Mouse (Mus musculus): ENCODE data around the gene Unk. TPM values are rescaled to one million over a fixed set of nuclear protein-coding genes. Genes with fewer than 3 reads are reported as not detected.

Gene Unk
- polyA plus RNA-seq (2015; fragmentation: Nextera tagmentation; extraction: Ambion mirVana), result 10.3 and 10.8 TPM in 2 replicates

GRCm38 (mm10) chr11:116030088-116030897 lies at the start of gene Unk:
Unk (plus strand) TSS chr11:116030322.

GRCm38 (mm10) chr11:116012262-116012947 lies 17.7 kb upstream of the Unk start, which contains the start of gene Galk1:
Galk1 (minus strand) TSS chr11:116012719.

GRCm38 (mm10) chr11:116027756-116028155 lies 2.4 kb upstream of the Unk start, which contains the start of gene H3f3b:
H3f3b (minus strand) TSS chr11:116027962.

DNA sequence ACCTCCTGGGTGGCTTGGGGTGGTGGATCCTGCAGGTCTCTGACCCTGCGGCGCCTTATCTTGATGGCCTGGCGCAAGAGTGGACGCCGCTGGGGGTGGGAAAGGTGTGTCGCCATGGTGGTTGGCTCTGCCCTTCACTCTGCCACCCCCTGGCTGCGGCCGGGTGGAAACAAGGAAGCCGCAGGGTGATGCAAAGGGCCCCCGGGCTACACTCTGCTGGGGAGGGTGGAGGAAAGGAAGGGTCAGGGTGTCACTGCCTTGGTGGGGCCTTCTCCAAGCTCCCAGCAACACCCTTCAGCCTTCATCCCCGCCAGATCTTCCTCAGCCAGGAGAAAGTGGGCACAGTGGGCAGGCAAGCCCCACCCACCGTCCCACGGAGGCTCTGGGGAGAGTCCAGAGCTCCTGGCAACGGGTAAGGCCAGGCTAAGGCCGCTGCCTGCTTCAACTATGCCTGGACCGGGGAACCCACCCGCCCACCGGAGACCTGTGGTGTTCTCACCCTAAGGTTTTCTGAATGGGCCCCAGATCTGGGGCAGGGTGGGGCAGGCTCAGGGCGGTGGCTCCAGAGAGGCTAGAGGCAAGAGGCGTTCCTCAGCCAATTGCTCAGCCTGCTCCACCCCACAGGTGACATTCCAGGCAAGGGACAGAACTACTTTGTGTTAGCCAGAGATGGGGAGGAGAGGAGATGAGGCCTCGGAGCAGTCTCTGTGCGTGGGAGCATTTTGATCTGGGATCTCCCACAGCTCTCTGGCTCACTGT lies 47.5 kb downstream of the Unk start, which contains the start of gene Unc13d:
TSS of gene Unc13d (minus strand) at position 516 of the 759 bp plus-strand sequence.

DNA sequence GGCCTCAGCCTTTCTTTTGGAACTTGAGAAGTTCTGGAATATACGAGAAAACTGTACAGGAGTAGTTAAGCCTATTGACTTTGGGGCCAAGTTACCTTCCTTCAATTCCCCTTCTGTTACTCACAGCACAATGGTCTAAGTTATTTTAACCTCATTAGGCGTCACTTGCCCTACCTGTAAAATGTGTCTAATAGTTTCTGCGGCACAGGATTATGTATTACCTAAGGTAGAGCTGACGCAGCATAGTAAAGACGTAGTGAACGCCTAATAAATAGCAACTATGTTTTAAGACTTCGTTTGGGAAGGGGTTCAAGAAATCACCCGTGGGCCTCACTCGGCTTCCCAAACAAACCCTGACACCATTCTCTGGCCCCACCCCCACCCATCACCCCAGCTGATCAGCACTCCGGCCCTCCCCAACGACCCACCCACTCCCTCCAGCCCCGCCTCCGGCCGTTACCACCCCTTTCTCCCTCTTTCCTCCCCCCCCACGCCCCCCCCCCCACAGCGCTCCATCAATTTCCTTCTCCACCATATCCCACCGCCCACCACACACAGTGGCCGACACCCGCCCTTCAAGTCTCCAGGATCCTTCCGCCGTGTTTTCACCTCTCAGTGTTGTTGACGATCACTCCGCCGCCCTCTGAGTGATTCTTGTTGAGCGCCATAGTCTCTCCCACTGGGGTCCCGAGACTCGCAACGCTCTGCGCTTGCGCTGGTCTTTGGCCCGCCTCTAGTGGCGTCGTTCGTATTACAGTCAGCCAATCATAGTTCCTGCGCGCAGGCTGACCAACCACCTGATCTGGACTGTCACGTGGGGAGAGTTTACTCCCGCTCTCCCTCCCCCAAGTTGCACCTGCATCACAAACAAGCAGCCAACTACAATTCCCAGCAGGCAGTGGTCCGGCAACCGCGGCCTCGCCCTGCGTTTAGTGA lies 56.4 kb downstream of the Unk start, which contains the start of gene Wbp2:
TSS of gene Wbp2 (minus strand) at position 738 of the 936 bp plus-strand sequence.

Other genes with a start within 250 kb of the Unk start
- gene Caskin2, start 216.7 kb upstream of the Unk start, polyA plus RNA-seq (2015; fragmentation: Nextera tagmentation; extraction: Ambion mirVana), result 7.4 and 7.9 TPM in 2 replicates
- 18.6 and 21.4 TPM in 2 replicates for gene Tsen54, start 215.6 kb upstream of the Unk start, polyA plus RNA-seq (2015; fragmentation: Nextera tagmentation; extraction: Ambion mirVana)
- 13.0 and 14.3 TPM in 2 replicates for gene Llgl2, start 206.3 kb upstream of the Unk start, polyA plus RNA-seq (2015; fragmentation: Nextera tagmentation; extraction: Ambion mirVana)
- gene Myo15b, start 171.9 kb upstream of the Unk start, polyA plus RNA-seq (2015; fragmentation: Nextera tagmentation; extraction: Ambion mirVana), result 0.19 and 0.31 TPM in 2 replicates
- 35.1 and 36.7 TPM in 2 replicates for gene Smim5, start 130.4 kb upstream of the Unk start, polyA plus RNA-seq (2015; fragmentation: Nextera tagmentation; extraction: Ambion mirVana)
- 0.64 and 0.80 TPM in 2 replicates for gene Smim6, start 118.3 kb upstream of the Unk start, polyA plus RNA-seq (2015; fragmentation: Nextera tagmentation; extraction: Ambion mirVana)
- 20.3 and 23.4 TPM in 2 replicates for gene Sap30bp, start 97.0 kb upstream of the Unk start, polyA plus RNA-seq (2015; fragmentation: Nextera tagmentation; extraction: Ambion mirVana)
- gene Recql5, start 96.8 kb upstream of the Unk start, polyA plus RNA-seq (2015; fragmentation: Nextera tagmentation; extraction: Ambion mirVana), result 5.2 and 5.6 TPM in 2 replicates
- gene Itgb4, start 55.6 kb upstream of the Unk start, polyA plus RNA-seq (2015; fragmentation: Nextera tagmentation; extraction: Ambion mirVana), result 1.6 and 2.1 TPM in 2 replicates
- gene Galk1, start 17.6 kb upstream of the Unk start, polyA plus RNA-seq (2015; fragmentation: Nextera tagmentation; extraction: Ambion mirVana), result 51.1 and 63.1 TPM in 2 replicates
- 498 and 591 TPM in 2 replicates for gene H3f3b, start 2.4 kb upstream of the Unk start, polyA plus RNA-seq (2015; fragmentation: Nextera tagmentation; extraction: Ambion mirVana)
- gene Unc13d, start 47.6 kb downstream of the Unk start, polyA plus RNA-seq (2015; fragmentation: Nextera tagmentation; extraction: Ambion mirVana), result 1.6 and 2.0 TPM in 2 replicates
- gene Wbp2, start 56.7 kb downstream of the Unk start, polyA plus RNA-seq (2015; fragmentation: Nextera tagmentation; extraction: Ambion mirVana), result 72.0 and 74.4 TPM in 2 replicates
- gene Trim47, start 96.9 kb downstream of the Unk start, polyA plus RNA-seq (2015; fragmentation: Nextera tagmentation; extraction: Ambion mirVana), result 29.1 and 38.2 TPM in 2 replicates
- 2.2 and 2.3 TPM in 2 replicates for gene Trim65, start 100.8 kb downstream of the Unk start, polyA plus RNA-seq (2015; fragmentation: Nextera tagmentation; extraction: Ambion mirVana)
- gene Mrpl38, start 108.5 kb downstream of the Unk start, polyA plus RNA-seq (2015; fragmentation: Nextera tagmentation; extraction: Ambion mirVana), result 78.7 and 82.2 TPM in 2 replicates
- gene Fbf1, start 137.8 kb downstream of the Unk start, polyA plus RNA-seq (2015; fragmentation: Nextera tagmentation; extraction: Ambion mirVana), result 8.8 TPM in 2 replicates
- gene Ten1, start 168.5 kb downstream of the Unk start, polyA plus RNA-seq (2015; fragmentation: Nextera tagmentation; extraction: Ambion mirVana), result 30.5 and 34.0 TPM in 2 replicates
- gene Acox1, start 168.7 kb downstream of the Unk start, polyA plus RNA-seq (2015; fragmentation: Nextera tagmentation; extraction: Ambion mirVana), result 29.7 and 37.4 TPM in 2 replicates
- gene Evpl, start 207.8 kb downstream of the Unk start, polyA plus RNA-seq (2015; fragmentation: Nextera tagmentation; extraction: Ambion mirVana), result 0.46 and 1.4 TPM in 2 replicates
- gene Srp68, start 243.9 kb downstream of the Unk start, polyA plus RNA-seq (2015; fragmentation: Nextera tagmentation; extraction: Ambion mirVana), result 70.8 and 73.0 TPM in 2 replicates

Data from skeletal muscle tissue, postnatal 0 days (tissue).